Mouse (Mus musculus) liver, adult 2 months (tissue): Measurements from ENCODE around the gene St13. TPM values are rescaled to one million over a fixed set of nuclear protein-coding genes. Genes with fewer than 3 reads are reported as not detected.

ENCODE experiments used
- DNase-seq: peaks from one replicate; pipeline ENCODE4 v3.0.0-alpha.2; 2011; ENCODE audit warnings: low read depth, low spot score; ENCODE audit errors: extremely low read depth
- H3K27ac ChIP-seq: fragments of 200-500 bp; replicated peaks from 2 replicates; pipeline ENCODE4 v1.5.1; 2012; ENCODE audit warnings: low read depth, mild to moderate bottlenecking, control low read depth, inconsistent platforms, low read length; ENCODE audit not compliant: insufficient read depth
- H3K27me3 ChIP-seq: fragments of 200-500 bp; 2 replicates; pipeline ENCODE4 v1.6.1; 2012; ENCODE audit warnings: mild to moderate bottlenecking, moderate library complexity, low read length, inconsistent platforms; ENCODE audit not compliant: control insufficient read depth, insufficient read depth
- H3K36me3 ChIP-seq: fragments of 200-500 bp; 2 replicates; pipeline ENCODE4 v1.6.1; 2012; ENCODE audit warnings: low read length, inconsistent platforms; ENCODE audit not compliant: control insufficient read depth, insufficient read depth
- H3K4me1 ChIP-seq: fragments of 200-500 bp; 2 replicates; pipeline ENCODE4 v1.6.1; 2011; ENCODE audit warnings: low read length; ENCODE audit not compliant: control insufficient read depth, insufficient read depth
- H3K4me3 ChIP-seq: fragments of 200-500 bp; 2 replicates; pipeline ENCODE4 v1.5.1; 2011; ENCODE audit warnings: low read depth, mild to moderate bottlenecking, control low read depth, low read length, moderate library complexity; ENCODE audit not compliant: insufficient read depth
- H3K79me2 ChIP-seq: fragments of 200-500 bp; 2 replicates; pipeline ENCODE4 v1.6.1; 2012; ENCODE audit warnings: inconsistent platforms, mild to moderate bottlenecking, low read length, moderate library complexity; ENCODE audit not compliant: control insufficient read depth, insufficient read depth
- H3K9ac ChIP-seq: fragments of 200-500 bp; 2 replicates; pipeline ENCODE4 v1.6.1; 2012; ENCODE audit warnings: low read depth, mild to moderate bottlenecking, control low read depth, inconsistent platforms, low read length
- CTCF ChIP-seq: fragments of 200-500 bp; IDR thresholded peaks from 2 replicates; pipeline ENCODE4 v1.5.1; 2011; ENCODE audit warnings: low read depth, low read length, control low read depth
- POLR2A ChIP-seq: fragments of 200-500 bp; IDR thresholded peaks from 2 replicates; pipeline ENCODE4 v1.6.1; 2011; ENCODE audit warnings: low read length, control low read depth; ENCODE audit not compliant: insufficient read depth; ENCODE audit errors: extremely low read depth
- WGBS: fragments of 180-500 bp; shearing (Covaris S2); methylation state at CpG from one replicate; pipeline ENCODE4 v1.1.7; 2018; 5-methylcytosine and 5-hydroxymethylcytosine counted together
- polyA plus RNA-seq: library from polyadenylated mRNA; depleted of rRNA; stranded (reverse); fragments of >200 nt; gene quantifications from 2 replicates; pipeline ENCODE4 v1.2.3, GENCODE M21; 2012; rRNA removed
- total RNA-seq: library from RNA; depleted of rRNA; stranded (reverse); fragments of >200 nt; gene quantifications from 2 replicates; pipeline ENCODE4 v1.2.3, GENCODE M21; 2014; rRNA removed

The St13 gene
- 91.8 and 98.9 TPM in 2 replicates for total RNA-seq
- polyA plus RNA-seq = 29.2 and 31.3 TPM in 2 replicates

DNA sequence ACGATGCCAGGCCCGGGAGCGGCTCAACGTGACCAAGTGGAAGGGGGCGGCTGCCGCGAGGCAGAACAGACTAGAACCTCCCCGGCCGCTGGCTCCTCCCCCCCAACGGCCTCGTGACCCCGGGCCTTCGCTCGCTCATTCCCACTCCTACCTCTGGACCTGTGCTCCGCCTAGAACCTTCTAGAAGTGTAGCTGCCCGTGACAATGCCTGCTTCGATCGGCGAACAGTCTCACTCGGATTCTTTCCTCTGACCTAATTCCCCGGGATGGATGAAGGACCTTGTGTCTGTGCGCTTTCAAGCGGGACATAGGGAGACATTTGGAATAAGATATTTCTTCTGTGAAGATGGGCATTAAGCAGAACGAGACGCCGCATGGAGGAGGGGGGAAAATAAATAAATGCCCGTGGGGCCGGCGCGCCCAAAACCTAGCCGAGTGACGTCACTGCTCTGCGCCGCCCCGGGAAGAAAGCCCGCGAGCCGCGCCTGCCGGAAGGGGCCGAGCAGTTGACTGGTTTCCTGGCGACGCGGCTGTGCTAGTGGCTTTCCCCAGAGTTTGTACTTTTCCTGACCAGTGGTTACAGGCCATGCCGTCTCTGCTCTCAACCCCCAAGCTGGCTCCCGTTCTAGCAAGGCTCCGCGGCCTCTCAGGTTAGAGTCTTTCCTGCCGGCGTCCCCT is at the start of gene St13, which contains the start of gene Xpnpep3:
St13 (minus strand) TSS at position 440 of the 678 bp plus-strand sequence.
Xpnpep3 (plus strand) TSS at position 501 of the 678 bp plus-strand sequence.
- TF ChIP-seq CTCF (no peak), POLR2A (peak; percentile 66)
- WGBS = under 1% methylated on average over 50 of the region's 50 CpGs
- H3K27me3 ChIP-seq = no peaks in the 10 kb centered on the region
- peaks cover 20% of the 10 kb centered on the region; the same call in 1 of the 2 replicates for H3K79me2 ChIP-seq
- H3K4me1 ChIP-seq = peaks cover 14% of the 10 kb centered on the region
- peak within 1 kb of the TSS; percentile 99 for H3K4me3 ChIP-seq
- H3K9ac ChIP-seq = peak within 1 kb of the TSS; percentile 98
- peak; percentile 90 for DNase-seq
- H3K27ac ChIP-seq = peak within 1 kb of the TSS; percentile 98
- peaks cover 4% of the 10 kb centered on the region; the same call in 1 of the 2 replicates for H3K36me3 ChIP-seq

DNA sequence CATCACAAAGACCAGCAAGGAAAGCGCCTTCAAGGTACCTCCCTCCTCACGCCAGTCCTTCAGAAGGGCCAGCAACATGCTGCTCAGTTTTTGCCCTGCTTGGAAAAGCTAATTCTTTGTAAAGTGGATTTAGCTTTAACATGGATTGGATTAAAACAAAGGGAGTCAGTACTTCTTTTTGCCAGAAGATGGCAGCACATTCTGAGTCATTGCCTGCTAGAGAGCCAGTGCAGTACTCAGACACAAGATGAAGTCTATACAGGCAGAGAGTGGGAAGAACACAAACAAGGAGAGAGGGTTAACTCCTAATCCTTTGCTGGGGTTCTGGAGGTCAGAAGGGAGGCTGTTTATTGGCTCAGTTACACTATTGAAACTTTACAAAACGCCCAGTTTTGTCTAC is 48.6 kb upstream of the St13 start:
- 62% methylated on average over 3 of the region's 3 CpGs for WGBS
- DNase-seq = peak; percentile 52
- Histone ChIP-seq H3K27ac (no peak overlapping the region), H3K36me3 (peaks cover 44% of the 10 kb centered on the region), H3K9ac (no peak overlapping the region), H3K27me3 (no peaks in the 10 kb centered on the region), H3K4me3 (no peak overlapping the region), H3K79me2 (no peaks in the 10 kb centered on the region), H3K4me1 (no peaks in the 10 kb centered on the region)
- TF ChIP-seq POLR2A (no peak), CTCF (peak; percentile 45)

DNA sequence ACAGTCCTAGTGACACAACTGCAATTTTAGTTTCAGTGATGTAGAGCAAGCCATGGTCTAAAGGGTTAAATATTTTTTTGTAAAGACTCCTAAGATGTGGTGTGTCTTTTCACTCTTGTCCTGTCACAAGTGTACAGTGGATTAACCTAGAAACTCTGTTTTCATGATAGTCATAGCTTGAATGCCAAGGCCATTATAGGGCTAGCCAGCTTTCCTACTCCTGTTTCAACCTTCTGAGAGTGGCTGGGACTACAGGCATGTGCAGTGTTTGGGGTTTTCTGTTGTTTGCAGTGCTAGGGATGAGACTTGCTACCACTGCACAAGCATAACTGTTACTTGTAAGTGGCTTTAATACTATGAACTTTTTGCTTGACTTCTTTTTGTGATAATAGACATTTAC is 39.4 kb upstream of the St13 start:
- Histone ChIP-seq H3K36me3 (peaks cover 38% of the 10 kb centered on the region), H3K9ac (no peak overlapping the region), H3K27ac (no peak overlapping the region), H3K79me2 (no peaks in the 10 kb centered on the region; the same call in 1 of the 2 replicates), H3K27me3 (no peaks in the 10 kb centered on the region), H3K4me1 (no peaks in the 10 kb centered on the region), H3K4me3 (no peak overlapping the region)
- no peak for DNase-seq
- TF ChIP-seq POLR2A (no peak), CTCF (no peak)

DNA sequence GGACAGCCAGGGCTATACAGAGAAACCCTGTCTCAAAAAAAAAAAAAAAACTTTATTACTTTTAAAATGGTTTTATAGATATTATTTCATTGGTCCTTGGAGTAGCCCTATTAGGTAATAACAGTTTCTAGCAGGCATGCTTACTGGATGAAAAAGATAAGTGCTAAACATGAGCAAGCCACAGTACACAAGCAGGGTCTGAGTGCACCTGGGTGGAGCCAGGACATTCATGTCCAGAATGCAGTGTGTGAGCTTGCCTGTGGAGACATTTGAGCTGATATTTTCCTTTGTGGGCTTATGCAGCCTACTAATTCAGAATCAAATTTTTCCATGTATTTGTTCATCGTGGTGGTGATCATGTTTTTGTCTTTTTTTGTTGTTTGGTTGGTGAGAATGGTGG is 38.5 kb upstream of the St13 start:
- Histone ChIP-seq H3K79me2 (no peaks in the 10 kb centered on the region; the same call in 1 of the 2 replicates), H3K27ac (no peak overlapping the region), H3K4me1 (no peaks in the 10 kb centered on the region), H3K27me3 (no peaks in the 10 kb centered on the region), H3K36me3 (peaks cover 34% of the 10 kb centered on the region), H3K9ac (no peak overlapping the region), H3K4me3 (no peak overlapping the region)
- TF ChIP-seq POLR2A = no peak
- no peak for TF ChIP-seq CTCF
- WGBS = 92% methylated on average over 1 of the region's 1 CpGs
- no peak for DNase-seq

DNA sequence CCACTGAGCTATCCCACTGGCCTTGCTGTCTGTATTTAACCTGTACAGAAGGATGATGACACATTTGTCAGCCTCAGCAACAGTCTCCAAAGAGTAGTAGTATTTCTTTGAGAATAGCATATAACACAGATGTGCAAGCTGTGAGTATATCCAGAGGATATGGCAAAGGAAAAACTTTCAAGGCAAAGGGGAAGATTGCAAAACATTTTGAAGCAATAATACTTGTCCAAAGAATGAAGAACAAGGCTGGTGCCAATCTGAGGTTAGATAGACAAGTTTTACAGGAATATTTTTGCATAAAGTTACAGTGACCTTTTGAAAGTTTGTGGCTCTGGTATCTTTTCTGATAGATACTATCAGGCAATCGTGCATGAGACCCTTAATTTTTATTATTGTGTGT is 31.3 kb upstream of the St13 start:
- WGBS = 72% methylated on average over 1 of the region's 1 CpGs
- Histone ChIP-seq H3K27me3 (no peaks in the 10 kb centered on the region), H3K4me3 (no peak overlapping the region), H3K79me2 (peaks cover 4% of the 10 kb centered on the region; the same call in 1 of the 2 replicates), H3K4me1 (peaks cover 2% of the 10 kb centered on the region; the same call in 1 of the 2 replicates), H3K27ac (no peak overlapping the region), H3K9ac (no peak overlapping the region), H3K36me3 (peaks cover 44% of the 10 kb centered on the region)
- TF ChIP-seq POLR2A (no peak), CTCF (no peak)
- no peak for DNase-seq

DNA sequence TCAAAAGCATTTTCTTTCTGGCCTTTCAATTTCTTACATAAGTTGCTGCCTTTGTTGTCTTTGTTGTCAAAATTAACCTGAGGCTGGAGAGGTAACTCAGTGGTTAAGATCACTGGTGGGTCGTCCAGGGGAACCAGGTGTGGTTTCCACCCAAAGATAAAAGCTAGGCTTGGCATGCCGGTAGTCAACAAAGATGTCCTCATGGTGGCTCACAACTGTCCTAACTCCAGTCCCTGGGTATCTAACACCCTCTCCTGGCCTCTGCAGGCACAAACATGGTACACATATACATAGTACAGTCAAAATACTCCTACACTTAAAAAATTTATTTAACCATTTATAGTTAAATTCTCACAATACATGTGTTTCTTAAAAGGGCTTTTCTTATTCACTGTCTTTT is 28.1 kb upstream of the St13 start:
- peaks cover 7% of the 10 kb centered on the region; the same call in 1 of the 2 replicates for H3K79me2 ChIP-seq
- peaks cover 35% of the 10 kb centered on the region for H3K36me3 ChIP-seq
- no peak for DNase-seq
- no peak overlapping the region for H3K4me3 ChIP-seq
- no peak overlapping the region for H3K9ac ChIP-seq
- no peak overlapping the region for H3K27ac ChIP-seq
- 65% methylated on average over 2 of the region's 2 CpGs for WGBS
- TF ChIP-seq POLR2A = no peak
- no peak for TF ChIP-seq CTCF
- H3K27me3 ChIP-seq = no peaks in the 10 kb centered on the region
- H3K4me1 ChIP-seq = peaks cover 4% of the 10 kb centered on the region; the same call in 1 of the 2 replicates
